Mouse (Mus musculus): ENCODE measurements around the gene Insc.

Gene Insc

DNA sequence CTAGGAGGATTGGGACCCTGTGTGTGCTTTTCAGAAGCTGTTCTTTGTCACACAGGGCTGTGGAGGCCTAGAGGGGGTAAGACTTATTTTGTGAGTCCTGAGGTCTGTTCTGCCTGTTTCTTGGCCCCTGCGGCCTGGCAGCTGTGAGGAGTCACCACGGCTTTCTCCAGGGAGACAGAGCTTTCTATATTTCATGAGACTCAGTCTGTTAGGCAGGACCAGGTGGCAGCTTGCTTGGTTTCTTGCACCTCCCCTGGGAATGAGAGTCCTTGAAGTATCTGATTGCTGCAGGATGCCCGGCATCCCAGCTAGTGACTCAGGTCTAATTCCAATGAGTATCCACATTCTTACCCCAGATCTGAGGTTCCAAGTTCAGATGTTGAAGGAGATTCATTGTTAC is 21.8 kb downstream of the Insc start:
- no peak for DNase-seq (ENCODE audit: low spot score)

DNA sequence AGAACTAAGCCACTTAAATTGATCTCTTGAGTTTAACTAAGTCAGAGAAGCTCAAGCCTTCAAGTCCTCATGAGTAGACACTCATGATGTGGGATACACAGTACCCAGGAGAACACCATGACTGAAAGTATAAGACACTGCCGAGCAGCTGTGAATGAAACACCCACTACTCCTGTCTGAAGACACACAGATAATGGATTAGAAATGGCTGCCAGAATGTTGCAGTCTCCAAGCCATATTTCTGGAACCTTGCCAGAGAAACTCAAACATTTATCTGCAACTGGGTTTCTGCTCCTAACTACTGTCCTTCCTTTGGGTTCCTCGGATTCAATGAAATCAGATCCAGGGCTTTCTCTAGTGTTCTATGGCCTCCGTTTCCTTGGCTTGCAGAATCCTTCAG is 23.0 kb downstream of the Insc start:
- no peak for DNase-seq (ENCODE audit: low spot score)

DNA sequence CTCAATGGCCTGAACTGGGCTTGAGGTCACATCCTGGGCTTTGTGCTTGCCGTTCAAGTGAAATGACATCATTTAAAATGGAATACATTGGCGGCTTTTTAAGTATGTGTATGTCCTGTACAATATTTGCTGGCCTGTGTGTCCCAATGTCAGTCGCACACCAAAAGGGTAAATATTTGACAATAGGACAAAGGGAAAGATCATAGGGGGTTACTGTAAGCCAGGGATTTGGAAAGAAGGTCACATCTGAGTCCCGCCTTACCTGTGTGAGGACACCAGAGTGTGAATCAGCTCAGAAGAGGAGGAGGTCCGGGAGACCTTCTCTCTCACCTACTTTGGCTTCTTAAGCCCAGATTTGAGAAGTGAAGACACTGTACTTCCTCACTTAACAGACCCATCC is 25.0 kb downstream of the Insc start:
- no peak for DNase-seq (ENCODE audit: low spot score)

DNA sequence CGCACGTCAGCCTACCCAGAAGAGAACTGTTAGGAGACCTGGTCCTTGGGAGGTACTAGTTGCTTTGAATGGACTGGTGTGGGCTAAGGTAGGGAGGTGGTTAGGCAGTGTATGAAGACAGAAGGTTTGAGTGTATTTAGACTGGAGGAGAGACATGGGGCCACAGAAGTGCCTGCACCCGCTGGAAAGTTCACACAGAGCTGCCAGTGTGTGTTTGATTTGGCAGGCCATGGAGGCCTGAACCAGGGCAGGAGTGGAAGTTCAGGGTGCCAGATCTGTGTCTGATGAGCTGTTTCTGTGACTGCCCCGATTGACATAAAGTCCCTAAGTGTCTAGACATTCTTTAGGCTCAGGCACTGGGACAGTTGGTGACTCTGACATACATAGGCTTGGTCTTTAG is 25.5 kb downstream of the Insc start:
- DNase-seq (ENCODE audit: low spot score): no peak

DNA sequence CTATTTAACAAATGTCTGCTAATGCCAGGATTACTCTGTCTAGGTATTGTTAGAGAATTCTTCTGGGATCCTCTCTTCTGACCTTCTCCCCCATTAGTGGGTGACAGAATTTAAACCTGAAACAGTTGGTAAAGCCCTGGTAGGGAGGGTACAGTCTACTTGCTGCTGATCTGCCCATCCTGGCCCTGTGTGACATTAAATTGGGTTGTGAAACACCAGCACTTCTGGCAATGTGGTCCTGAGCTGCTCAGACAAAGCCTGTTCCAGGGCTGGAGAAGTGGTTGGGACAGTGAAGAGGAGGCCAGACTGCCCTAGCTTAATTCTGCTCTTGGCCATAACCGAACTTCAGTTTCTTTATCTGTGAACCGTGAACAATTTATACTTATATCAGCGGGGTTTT is 27.1 kb downstream of the Insc start:
- no peak for DNase-seq (ENCODE audit: low spot score)

DNA sequence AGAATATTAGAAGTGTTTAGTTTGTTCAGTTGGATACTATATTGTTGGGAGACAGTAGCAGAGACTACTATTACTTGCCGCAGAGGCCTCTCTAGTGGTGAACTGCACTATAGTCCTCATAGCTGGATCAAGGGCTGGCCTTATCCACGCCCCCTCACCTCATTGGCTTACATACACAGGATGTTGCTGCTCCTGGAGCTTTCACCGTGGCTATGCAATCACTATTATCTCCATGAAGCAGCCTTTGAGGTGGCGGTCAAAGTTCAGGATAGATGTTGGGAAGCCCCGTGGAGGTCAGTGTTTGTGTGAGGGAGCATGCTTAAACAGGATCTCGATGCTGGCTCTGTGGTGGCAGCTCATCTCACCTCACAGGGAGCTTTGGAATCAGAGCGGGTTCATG is 28.3 kb downstream of the Insc start:
- no peak for DNase-seq (ENCODE audit: low spot score)

DNA sequence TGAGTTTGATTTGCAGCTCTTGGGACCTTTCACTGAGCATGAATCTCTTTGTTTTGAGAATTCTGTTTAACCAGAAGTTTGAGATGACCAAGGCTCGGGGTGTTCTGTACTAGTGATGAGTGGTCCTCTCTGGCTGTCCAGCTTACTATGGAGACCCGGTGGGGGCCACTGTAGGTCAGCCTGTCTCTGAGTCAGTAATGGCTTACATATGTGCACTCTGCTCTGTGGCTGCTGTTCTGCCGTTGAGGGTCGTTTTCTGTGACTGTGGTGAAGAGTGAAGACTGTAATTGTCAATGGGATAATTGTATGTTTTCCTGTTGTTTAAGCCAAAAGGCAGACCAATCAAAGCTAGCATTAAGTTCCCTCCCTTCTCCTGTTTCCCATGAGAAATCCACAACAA is 30.3 kb downstream of the Insc start:
- DNase-seq (ENCODE audit: low spot score): no peak

DNA sequence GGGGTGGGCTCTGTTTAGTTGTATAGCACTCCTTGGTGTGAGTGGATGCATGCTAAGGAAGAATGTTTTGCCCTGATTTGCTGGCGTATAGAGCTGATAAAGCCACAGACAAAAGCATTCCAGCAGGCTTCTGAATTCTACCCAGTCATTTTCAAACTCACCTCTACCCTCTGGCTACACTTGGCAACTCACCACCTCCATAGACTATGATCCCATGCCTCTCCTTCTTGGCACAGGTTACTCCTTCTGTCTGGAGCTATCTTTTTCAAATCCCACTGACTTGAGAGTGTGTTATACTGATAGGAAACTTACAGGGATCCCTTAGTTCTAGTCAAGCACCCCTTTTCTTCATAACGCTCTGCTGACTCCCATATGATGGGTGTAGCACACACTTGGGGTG is 32.4 kb downstream of the Insc start:
- no peak for DNase-seq (ENCODE audit: low spot score)

DNA sequence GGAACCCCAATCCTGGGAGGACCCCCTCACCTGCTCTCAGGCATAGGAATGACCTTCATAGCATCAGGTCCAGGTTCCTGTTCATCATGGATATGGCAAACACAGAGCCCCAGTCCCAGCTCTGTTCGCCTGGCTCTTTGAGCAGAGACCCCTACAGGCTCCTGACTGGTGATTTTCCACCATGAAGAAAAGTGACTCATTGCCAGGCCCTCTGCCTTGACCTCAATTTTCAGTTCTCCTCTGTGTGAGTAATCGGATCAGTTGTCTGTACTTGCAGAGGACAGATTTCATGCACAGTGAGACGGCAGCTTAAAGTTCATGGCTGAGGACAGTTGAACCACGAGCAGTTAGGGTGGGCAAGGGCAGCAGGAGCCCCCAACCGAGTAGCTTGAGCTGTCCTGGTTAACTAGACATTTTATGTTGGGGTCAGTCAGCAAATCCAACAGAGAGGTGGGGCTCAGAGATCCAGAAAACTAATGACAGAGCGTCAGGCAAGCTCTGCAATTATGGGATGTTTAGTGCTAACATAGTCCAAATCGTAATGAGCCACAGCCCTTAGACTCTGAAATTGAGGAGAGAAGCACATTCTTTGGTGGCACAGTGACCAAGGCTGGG is 34.8 kb downstream of the Insc start:
- no peak for DNase-seq (ENCODE audit: low spot score)

DNA sequence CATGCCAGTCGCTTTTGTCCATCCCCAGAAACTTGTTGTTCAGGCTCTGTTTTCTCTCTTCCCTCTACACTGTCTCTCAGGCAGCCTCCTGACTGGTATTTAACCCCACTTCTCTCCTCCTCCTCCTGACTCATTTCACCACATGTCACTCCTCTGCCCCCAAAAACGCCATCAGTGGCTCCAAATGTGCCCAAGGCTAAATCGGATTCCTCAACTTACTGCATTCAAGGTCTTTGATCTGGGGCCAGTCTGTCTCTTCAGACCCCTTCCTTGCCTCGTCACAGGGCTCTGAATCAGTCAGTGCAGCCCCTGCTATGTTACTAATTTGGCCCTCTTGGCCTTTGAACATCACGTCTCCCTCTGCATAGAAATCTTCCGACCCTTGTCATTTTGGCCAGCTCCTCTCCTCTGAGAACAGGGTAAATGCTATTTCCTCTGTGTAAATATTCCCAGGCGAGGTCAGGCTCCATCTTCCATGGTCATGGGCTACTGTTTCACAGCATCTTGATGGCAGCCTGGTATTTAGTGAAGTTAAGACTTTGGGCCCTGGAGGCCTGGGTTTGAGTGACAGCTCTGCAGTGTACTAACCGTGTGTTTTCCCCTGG is 35.7 kb downstream of the Insc start:
- no peak for DNase-seq (ENCODE audit: low spot score)

DNA sequence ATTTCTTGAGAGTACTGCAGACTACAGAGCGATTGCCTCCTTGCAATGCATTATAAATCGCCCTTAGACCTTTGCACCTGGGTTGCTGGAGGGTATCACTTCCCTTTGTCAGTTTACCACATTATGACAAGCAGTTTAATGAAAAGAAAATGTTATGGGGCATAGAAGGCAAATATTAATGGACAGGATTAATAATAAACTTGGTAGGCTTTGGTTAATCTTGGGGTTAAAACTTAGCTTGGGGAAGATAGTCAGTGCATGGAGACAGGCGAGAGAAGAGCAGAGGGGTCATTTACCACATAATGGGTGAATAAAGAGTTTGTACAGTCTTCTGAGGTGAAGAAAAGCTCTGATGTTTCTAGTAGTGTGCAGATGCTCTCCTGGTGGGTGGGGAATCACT is 39.8 kb downstream of the Insc start:
- no peak for DNase-seq (ENCODE audit: low spot score)

DNA sequence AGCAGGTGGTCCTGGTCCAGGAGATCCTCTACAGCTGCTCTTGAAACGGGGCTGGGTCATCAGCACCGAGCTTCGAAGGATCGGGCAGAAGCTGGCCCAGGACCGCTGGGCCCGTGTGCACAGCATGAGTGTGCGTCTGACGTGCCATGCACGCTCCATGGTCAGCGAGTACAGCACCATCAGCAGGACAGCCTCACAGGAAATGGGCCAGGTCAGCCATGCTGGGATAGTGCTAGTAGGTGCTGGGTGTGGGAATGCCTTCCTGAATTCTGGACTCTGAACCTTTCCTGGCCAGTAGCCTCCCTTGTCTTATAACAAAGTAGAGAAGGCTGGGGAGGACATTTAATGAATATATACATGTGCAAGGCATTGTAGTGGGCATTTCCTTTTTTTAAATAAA is 47.6 kb downstream of the Insc start:
- no peak for DNase-seq (ENCODE audit: low spot score)

DNA sequence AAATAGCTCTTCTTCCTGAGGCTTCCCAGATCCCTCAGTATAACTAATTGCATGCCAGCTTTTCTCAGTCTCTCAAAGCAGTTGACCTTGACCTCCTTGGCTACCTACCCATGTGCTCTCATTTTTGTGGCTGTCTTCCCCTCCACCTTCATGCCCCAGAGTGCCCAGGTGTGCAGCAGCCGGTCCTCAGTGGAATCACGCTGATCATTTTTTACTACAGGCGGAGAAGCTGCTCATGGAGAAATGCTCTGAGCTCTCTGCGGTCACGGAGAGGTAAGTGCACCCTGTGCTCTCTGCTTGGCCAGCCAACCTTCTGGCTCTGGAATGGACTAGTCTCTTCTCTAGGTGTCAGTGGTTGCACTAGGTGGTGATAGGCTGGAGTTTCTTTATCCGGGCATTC is 48.5 kb downstream of the Insc start:
- DNase-seq (ENCODE audit: low spot score): no peak

DNA sequence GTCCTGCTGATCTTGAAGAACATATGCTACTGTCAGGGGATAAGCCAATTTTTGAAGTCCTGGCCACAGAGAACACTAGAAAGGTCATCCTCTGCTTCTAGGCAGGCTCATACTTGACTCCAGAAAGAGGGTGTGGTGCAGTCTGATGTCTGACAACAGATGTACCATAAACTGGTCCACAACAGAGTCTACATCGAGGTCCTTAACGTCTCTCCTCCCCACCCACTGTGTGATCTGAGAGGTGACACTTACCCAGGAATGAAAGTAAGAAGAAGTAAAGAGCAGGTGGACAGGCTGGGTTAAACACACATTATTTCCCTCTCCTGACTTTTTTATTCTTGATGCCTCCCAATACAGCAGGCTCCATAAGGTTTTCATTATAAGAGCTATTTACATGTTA is 50.9 kb downstream of the Insc start:
- DNase-seq (ENCODE audit: low spot score): no peak

DNA sequence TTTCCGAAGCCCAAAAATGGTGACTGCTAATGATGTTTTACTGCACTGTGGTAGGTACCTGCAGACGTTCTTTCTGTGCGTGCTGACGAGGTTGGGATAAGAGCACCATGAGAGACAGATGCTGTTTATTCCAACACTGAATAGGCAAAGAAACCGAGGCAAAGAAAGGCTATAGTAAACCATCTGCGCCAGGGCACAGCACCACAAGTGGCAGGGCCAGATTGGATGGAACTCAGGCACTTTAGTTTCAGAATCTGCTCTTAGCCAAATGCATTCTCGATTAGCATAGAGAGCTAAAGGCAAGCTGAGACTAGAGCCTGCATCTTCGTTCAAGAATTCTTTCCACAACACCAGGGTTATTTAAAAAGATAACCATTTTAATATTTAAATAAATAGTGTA is 59.1 kb downstream of the Insc start:
- no peak for DNase-seq (ENCODE audit: low spot score)

DNA sequence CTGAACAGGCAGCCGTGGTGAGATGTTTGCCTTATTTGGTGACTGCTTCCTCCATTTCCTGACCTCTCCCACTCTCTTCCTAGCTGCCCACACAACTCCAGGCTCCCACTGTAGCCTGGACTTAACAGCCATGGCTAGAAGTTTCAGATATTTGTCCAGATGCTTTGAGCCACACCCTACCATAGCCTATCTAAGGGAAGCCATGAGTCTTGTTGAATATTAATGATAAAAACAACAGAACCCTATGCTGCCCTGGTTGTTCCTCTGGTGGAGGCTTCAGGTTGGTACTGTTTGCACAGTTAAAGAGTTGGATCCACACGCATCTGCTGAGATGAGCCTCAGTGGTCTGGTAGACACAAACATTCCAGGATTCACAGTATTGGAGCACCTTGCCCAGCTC is 61.8 kb downstream of the Insc start:
- no peak for DNase-seq (ENCODE audit: low spot score)

DNA sequence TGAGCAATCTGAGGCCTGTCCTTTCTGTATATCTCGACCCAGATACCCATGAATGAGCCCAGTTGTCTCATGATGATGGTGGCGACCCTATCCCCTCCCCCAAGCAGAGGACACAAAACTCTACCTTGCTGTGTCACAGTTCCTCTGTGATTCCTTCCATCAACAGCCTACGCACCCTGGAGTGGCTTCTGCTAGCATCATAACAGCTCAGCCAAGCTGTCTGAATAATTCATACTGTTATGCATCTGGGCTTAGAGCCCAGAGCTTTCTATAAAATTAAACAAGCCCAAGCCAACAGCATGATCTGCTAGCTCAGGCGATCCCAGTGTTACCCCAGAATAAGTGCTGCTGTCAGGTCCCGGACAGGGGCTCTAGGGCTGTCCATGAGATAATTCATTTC is 63.8 kb downstream of the Insc start:
- no peak for DNase-seq (ENCODE audit: low spot score)

DNA sequence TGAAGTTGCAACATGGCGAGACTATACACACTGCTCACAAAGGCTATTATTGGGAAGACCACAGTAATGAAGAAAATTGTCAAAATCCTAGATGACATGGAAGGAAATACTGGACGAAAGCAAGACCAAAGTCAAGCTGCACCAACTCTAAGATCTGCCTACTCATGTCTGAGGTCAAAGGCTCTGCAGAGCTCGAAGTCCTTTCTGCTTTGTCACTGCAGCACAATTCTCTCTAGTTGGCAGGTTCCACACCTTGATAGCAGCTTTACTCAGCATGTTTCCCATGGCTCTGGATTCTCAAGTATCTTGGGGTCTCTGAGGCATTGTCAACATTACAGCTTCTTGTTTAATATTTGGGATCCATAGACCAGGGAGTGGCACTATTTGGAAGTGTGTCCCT is 64.8 kb downstream of the Insc start:
- DNase-seq (ENCODE audit: low spot score): no peak

DNA sequence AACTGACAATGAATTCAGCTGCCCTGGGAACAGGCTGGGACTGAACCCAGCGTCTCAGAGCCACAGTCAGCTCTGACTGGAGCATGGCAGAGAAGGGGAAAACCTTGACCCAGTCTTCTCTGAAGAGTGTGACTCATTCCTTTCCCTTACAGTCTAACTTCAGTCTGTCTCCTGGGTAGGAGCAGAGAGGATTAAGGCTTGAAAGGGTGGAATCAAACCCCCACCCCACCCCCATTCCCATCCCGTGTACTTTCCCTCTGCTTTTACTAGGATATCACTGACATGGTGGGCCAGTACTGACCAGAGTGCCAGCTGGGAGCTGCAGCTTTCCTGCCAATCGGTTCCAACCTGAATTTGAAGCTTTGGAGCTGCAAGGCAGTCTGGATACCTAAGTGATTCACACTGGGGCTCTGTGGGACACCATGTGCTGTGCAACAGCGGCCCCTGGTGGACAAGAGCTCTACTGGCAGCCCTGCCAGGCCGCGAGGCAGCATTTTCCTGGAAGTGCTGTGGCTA is 73.9 kb downstream of the Insc start:
- peak; percentile 81 for DNase-seq (ENCODE audit: low spot score)

DNA sequence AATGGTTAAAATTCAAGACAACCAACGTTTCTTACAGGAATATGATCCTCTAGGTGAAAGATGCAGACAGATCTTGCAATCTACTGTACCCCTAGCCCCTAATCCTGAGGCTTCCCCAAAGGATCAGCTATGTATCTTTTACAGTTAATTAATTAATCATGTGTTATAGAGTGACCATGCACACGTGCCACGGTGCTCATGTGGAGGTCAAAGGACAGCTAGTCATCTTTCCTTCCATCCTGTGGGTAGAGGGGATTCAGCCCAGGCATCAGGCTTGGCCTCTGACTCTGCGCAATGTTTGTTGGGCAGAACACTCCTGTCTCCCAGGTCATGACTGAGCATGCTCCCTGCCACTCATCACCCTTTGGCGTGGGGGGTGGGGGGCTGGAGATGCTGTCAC is 74.4 kb downstream of the Insc start:
- no peak for DNase-seq (ENCODE audit: low spot score)

DNA sequence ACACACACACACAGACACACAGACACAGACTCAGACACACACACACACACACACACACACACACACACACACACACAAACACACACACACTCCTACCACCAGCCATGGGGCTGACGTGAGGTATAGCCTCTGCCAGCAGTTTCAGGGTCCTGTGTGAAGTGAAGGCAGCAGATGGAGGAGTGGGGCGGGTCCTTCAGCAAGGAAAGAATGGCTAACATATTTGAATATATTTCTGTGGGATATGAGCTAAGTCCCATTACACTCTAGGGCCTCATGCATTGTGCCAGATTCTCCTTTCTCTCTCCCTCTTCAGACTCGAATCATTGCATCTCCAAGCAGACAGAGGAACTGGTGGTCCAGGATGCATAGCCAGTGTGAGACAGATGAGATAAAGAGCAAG is 74.9 kb downstream of the Insc start:
- DNase-seq (ENCODE audit: low spot score): no peak

DNA sequence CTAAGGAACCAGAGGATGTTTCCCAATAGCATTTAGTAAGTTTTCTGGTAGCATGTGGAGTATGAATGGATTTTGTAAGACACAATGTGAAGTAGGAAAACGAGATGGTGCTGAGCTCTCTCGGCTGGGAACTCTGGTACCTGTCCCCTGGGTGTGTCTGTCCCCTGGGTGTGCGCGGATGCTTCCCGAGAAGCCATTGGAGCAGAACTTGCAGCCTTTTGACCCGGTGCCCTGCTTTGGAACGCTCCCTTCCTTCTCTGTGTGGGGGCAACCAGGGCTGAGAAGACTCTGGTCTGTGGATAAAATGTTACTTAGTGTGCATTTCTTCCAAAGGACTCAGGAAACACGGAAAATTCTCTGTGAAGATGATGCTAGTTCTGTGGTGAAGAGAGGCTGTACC is 75.3 kb downstream of the Insc start:
- no peak for DNase-seq (ENCODE audit: low spot score)

DNA sequence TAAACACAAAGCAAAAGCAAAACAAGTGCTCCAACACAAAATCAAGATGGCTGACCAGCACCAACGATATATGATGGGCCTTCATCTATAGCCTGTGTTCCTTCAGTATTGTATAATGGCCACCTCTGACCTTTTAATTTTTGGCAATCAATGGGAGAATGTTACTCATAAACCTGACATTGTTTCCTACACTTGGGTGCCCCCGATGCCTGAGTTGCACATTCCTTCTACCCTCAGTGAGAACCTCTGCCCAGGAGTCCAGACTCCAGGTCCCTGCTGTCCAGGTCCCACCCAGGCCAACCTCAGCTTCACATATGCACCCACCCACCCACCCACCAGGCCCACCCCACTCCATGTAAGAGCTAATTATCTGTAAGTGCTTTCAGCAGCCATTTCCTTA is 79.2 kb downstream of the Insc start:
- no peak for DNase-seq (ENCODE audit: low spot score)

DNA sequence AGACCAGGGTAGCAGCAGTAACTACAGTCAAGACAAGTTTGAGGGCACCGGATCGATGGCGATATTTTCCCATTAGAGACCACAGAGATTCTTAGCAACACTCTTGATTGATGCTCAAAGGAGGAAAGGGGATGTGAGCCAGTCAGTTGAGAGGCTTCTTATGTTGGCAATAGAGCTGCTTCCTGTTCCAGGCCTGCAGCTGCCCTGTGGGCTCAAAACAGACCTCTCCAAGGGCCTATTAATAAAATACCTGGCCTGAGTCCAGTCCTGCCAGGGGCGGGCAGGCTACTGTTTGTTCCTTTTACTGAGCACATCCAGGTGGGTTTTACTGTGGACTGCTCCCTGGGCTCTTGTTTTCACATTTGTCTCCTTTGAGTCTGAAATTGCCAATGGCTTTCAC is 83.9 kb downstream of the Insc start:
- DNase-seq (ENCODE audit: low spot score): no peak
